Comparison of ENCODE assay signal across 22 mouse cellular contexts in the genomic region with DNA sequence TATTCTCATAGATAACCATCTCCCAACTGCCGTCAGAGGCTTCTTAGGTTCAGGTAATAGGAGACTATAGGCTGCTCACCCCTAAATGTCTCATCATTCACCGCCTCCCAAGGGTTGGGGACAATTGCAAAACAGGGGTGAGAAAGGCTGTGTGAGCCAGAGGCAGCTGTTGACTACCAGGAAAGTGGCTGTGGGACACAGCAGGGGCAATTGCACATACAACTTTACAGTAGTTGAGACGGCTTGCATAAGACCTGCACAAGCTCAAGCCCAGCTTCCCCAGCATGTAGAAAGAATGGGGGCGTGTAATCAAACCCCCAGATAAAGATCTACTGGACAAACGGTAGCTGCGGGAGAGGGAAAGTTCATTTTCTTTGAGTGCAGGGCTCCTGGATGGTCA. TPM values are rescaled to one million over a fixed set of nuclear protein-coding genes. Genes with fewer than 3 reads are reported as not detected.
A peak's percentile ranks its signal among the peaks of the same experiment; 100 is the strongest.
DNase-seq lines count a peak whose midpoint lies in the region; ATAC-seq and TF ChIP-seq lines count a peak whose summit lies in the region.
"Had no signal": no experiment of that assay in that cellular context is flagged by ENCODE, and none has a peak within 500 bp of the region (broad histone marks: within the 10 kb centered on the region; RNA-seq: fewer than 3 reads in every experiment).

No protein-coding gene starts in this region.

- no peaks in the 10 kb centered on the region for H3K36me3 ChIP-seq in lung, postnatal 0 days (ENCODE audit: insufficient read depth, low read length)
- H3K36me3 ChIP-seq: embryonic facial prominence, embryonic 15.5 days; forebrain, embryonic 10.5 days; G1E; heart, embryonic 12.5 days; hindbrain, embryonic 10.5 days had no signal

- no peak overlapping the region for H3K9ac ChIP-seq in lung, postnatal 0 days (replicated peaks; ENCODE audit: low read depth)
- H3K9ac ChIP-seq: embryonic facial prominence, embryonic 15.5 days; heart, embryonic 12.5 days had no signal

- no peak overlapping the region for H3K27ac ChIP-seq in lung, postnatal 0 days (ENCODE audit: low read length)
- H3K27ac ChIP-seq in bone marrow, adult 2 months (ENCODE audit: control insufficient read depth, insufficient read depth, low read depth, low read length, poor library complexity): peak overlapping the region; percentile 15
- H3K27ac ChIP-seq: embryonic facial prominence, embryonic 15.5 days; forebrain, embryonic 10.5 days; hindbrain, embryonic 10.5 days; hindbrain, postnatal 0 days had no signal

- H3K4me3 ChIP-seq in lung, postnatal 0 days (ENCODE audit: low read depth, low read length): no peak overlapping the region
- H3K4me3 ChIP-seq in bone marrow, adult 2 months (replicated peaks; ENCODE audit: control insufficient read depth, low read depth, low read length): no peak overlapping the region
- H3K4me3 ChIP-seq: embryonic facial prominence, embryonic 15.5 days; erythroblast, embryonic 14.5 days; forebrain, embryonic 10.5 days; heart, embryonic 12.5 days; hindbrain, embryonic 10.5 days had no signal

- ATAC-seq in lung, postnatal 0 days: peak; percentile 40; the same call in 1 of the 2 replicates
- peak; percentile 25; the same call in 1 of the 2 replicates for ATAC-seq in common myeloid progenitor, adult 5-6 weeks (replicated peaks; ENCODE audit: low read depth, poor library complexity, severe bottlenecking)
- ATAC-seq in neutrophil, adult 5-6 weeks (ENCODE audit: extremely low read depth, insufficient number of reproducible peaks, low FRiP score, poor library complexity, severe bottlenecking): peak; percentile 27; the same call in 1 of the 2 replicates
- ATAC-seq: CD4-positive, CD25-positive, alpha-beta regulatory T cell, adult 4 months; forebrain, embryonic 14.5 days; hindbrain, postnatal 0 days had no signal

- H3K4me1 ChIP-seq in lung, postnatal 0 days (ENCODE audit: insufficient read depth, low read depth, low read length): no peaks in the 10 kb centered on the region
- H3K4me1 ChIP-seq in bone marrow, adult 2 months (ENCODE audit: control insufficient read depth, insufficient read depth, low read length): peaks cover 4% of the 10 kb centered on the region; the same call in 1 of the 2 replicates
- H3K4me1 ChIP-seq: embryonic facial prominence, embryonic 15.5 days had no signal

- H3K4me2 ChIP-seq in lung, postnatal 0 days (replicated peaks; ENCODE audit: low read depth, low read length): no peak overlapping the region
- H3K4me2 ChIP-seq: embryonic facial prominence, embryonic 15.5 days; heart, embryonic 12.5 days had no signal

- no peak for TF ChIP-seq POLR2A in bone marrow, adult 2 months (IDR thresholded peaks at IDR 0.05; ENCODE audit: borderline replicate concordance, control insufficient read depth, low read depth, low read length)

- 61% methylated on average over 6 of the region's 6 CpGs for WGBS in lung, postnatal 0 days
- WGBS in bone marrow, adult 2 months: 39% methylated on average over 6 of the region's 6 CpGs

- H3K9me3 ChIP-seq in lung, postnatal 0 days (ENCODE audit: low read length): no peaks in the 10 kb centered on the region
- H3K9me3 ChIP-seq: embryonic facial prominence, embryonic 15.5 days; forebrain, embryonic 10.5 days; G1E; heart, embryonic 12.5 days; hindbrain, embryonic 10.5 days had no signal

- H3K27me3 ChIP-seq in lung, postnatal 0 days (replicated peaks; ENCODE audit: insufficient read depth, low read length): no peaks in the 10 kb centered on the region
- H3K27me3 ChIP-seq: embryonic facial prominence, embryonic 15.5 days; heart, embryonic 12.5 days had no signal

- no peak for TF ChIP-seq CTCF in lung, postnatal 0 days (IDR thresholded peaks at IDR 0.05)
- TF ChIP-seq CTCF in bone marrow, adult 2 months (IDR thresholded peaks at IDR 0.05; ENCODE audit: control insufficient read depth, insufficient read depth, low read length): no peak

- no peak; the same call in 1 of the 2 replicates for TF ChIP-seq EP300 in lung, postnatal 0 days (IDR thresholded peaks at IDR 0.05)

- DNase-seq in lung, postnatal 0 days (ENCODE audit: low spot score): peak; percentile 40
- DNase-seq in lung, postnatal 14 days: no peak
- DNase-seq in kidney, postnatal 25 days: no peak
- no peak for DNase-seq in thymus, postnatal 25 days
- DNase-seq: adrenal gland, postnatal 10 days; B cell, adult 2 months; cerebellum, adult 2 months; cerebellum, postnatal 10 days; embryo, embryonic 11 days; gastrocnemius, postnatal 10 days had no signal

RNA-seq across cellular contexts. Expression of gene Pfkfb3, which starts 29.1 kb away (rescaled TPM):
- 17.7 and 18.3 TPM in 2 replicates for polyA plus RNA-seq in lung, postnatal 0 days (2015; fragmentation: Nextera tagmentation; extraction: Ambion mirVana)
- 9.1 and 24.3 TPM in 2 replicates for polyA plus RNA-seq in bone marrow, adult 2 months (2011; ENCODE audit: insufficient read depth, insufficient read length, low replicate concordance, missing spikeins)
- total RNA-seq in common myeloid progenitor, adult 5-6 weeks (2017): 12.1 and 30.2 TPM in 2 replicates
- 46.0 TPM in 2 replicates for total RNA-seq in neutrophil, adult 5-6 weeks (2017)
- polyA plus RNA-seq: G1E had no signal
